Mouse (Mus musculus): ENCODE results near the gene Gm21411. TPM values are rescaled to one million over a fixed set of nuclear protein-coding genes. Genes with fewer than 3 reads are reported as not detected.
"Not testable (repeated sequence)": the region's sequence is repeated elsewhere in the genome, so short reads cannot be mapped to it uniquely, and the experiment has no call there.

The Gm21411 gene
- polyA plus RNA-seq (2014; fragmentation: Nextera tagmentation; extraction: Ambion mirVana), result not detected in 2 replicates

GRCm38 (mm10) chr4:146909386-146910137 is at the start of gene Gm21411:
Gene Gm21411 (minus strand): TSS chr4:146909590.
- not testable (repeated sequence) for H3K4me3 ChIP-seq (ENCODE audit: low read depth, low read length); H3K4me2 ChIP-seq (ENCODE audit: low read depth, low read length); H3K9ac ChIP-seq (ENCODE audit: low read depth, low read length); ATAC-seq (ENCODE audit: low read depth); H3K4me1 ChIP-seq (ENCODE audit: control insufficient read depth, insufficient read depth, low read length); H3K27me3 ChIP-seq (replicated peaks; ENCODE audit: control insufficient read depth, insufficient read depth, low read length); DNase-seq (ENCODE audit: low spot score); H3K36me3 ChIP-seq (ENCODE audit: control insufficient read depth, insufficient read depth, low read length); H3K27ac ChIP-seq (replicated peaks; ENCODE audit: low read depth, low read length)
- peaks cover 20% of the 10 kb centered on the region for H3K9me3 ChIP-seq (ENCODE audit: control insufficient read depth, low read length)
- 82% methylated on average over 8 of the region's 9 CpGs for WGBS

- not testable (repeated sequence) for ATAC-seq (ENCODE audit: low read depth); H3K4me1 ChIP-seq (ENCODE audit: control insufficient read depth, insufficient read depth, low read length); H3K27ac ChIP-seq (replicated peaks; ENCODE audit: low read depth, low read length); H3K27me3 ChIP-seq (replicated peaks; ENCODE audit: control insufficient read depth, insufficient read depth, low read length); H3K36me3 ChIP-seq (ENCODE audit: control insufficient read depth, insufficient read depth, low read length); H3K4me3 ChIP-seq (ENCODE audit: low read depth, low read length); DNase-seq (ENCODE audit: low spot score); H3K4me2 ChIP-seq (ENCODE audit: low read depth, low read length); H3K9ac ChIP-seq (ENCODE audit: low read depth, low read length)
- WGBS, result 72% methylated on average over 30 of the region's 32 CpGs
- H3K9me3 ChIP-seq (ENCODE audit: control insufficient read depth, low read length), result peaks cover 10% of the 10 kb centered on the region; the same call in 1 of the 2 replicates
Observed at GRCm38 (mm10) chr4:146941691-146942090, 32.3 kb upstream of the Gm21411 start.

- ATAC-seq (ENCODE audit: low read depth), result 0 out of 2 replicates have a peak, but pooled peaks have one; percentile 44
- no peaks in the 10 kb centered on the region for H3K36me3 ChIP-seq (ENCODE audit: control insufficient read depth, insufficient read depth, low read length)
- no peak overlapping the region for H3K27ac ChIP-seq (replicated peaks; ENCODE audit: low read depth, low read length)
- H3K4me1 ChIP-seq (ENCODE audit: control insufficient read depth, insufficient read depth, low read length), result no peaks in the 10 kb centered on the region
- H3K4me3 ChIP-seq (ENCODE audit: low read depth, low read length), result peak overlapping the region; percentile 27
- H3K27me3 ChIP-seq (replicated peaks; ENCODE audit: control insufficient read depth, insufficient read depth, low read length), result peaks cover 8% of the 10 kb centered on the region
- H3K9ac ChIP-seq (ENCODE audit: low read depth, low read length), result no peak overlapping the region
- WGBS, result 11% methylated on average over 64 of the region's 77 CpGs
- peaks cover 31% of the 10 kb centered on the region for H3K9me3 ChIP-seq (ENCODE audit: control insufficient read depth, low read length)
- no peak for DNase-seq (ENCODE audit: low spot score)
- H3K4me2 ChIP-seq (ENCODE audit: low read depth, low read length), result peak overlapping the region; percentile 44
Observed at GRCm38 (mm10) chr4:146932311-146933082, 23.1 kb upstream of the Gm21411 start.

DNA sequence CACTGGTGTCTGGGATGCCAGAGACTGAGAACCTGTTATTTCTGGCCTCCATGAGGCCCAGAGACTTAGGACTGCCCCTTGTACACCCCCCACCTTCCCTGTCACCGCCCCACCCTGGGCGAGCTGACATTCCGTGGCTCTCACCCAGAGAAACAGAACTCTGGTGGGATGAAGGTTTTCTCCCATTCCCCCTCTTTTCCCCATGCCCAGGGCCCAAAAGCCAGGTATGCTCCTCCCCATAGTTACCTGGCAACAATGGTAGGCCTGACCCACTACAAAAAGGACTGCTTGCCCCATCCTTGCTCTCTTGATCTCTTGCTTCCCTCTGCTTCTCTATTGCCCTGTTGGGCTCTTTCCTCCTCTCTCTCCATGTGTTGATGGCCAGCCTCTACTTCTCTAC is 5.8 kb upstream of the Gm21411 start:
- no peaks in the 10 kb centered on the region for H3K27me3 ChIP-seq (replicated peaks; ENCODE audit: control insufficient read depth, insufficient read depth, low read length)
- H3K36me3 ChIP-seq (ENCODE audit: control insufficient read depth, insufficient read depth, low read length), result no peaks in the 10 kb centered on the region
- no peak for ATAC-seq (ENCODE audit: low read depth)
- no peaks in the 10 kb centered on the region for H3K4me1 ChIP-seq (ENCODE audit: control insufficient read depth, insufficient read depth, low read length)
- H3K4me2 ChIP-seq (ENCODE audit: low read depth, low read length), result no peak overlapping the region
- H3K9ac ChIP-seq (ENCODE audit: low read depth, low read length), result no peak overlapping the region
- peaks cover 32% of the 10 kb centered on the region for H3K9me3 ChIP-seq (ENCODE audit: control insufficient read depth, low read length)
- no peak overlapping the region for H3K27ac ChIP-seq (replicated peaks; ENCODE audit: low read depth, low read length)
- no peak overlapping the region for H3K4me3 ChIP-seq (ENCODE audit: low read depth, low read length)
- no peak for DNase-seq (ENCODE audit: low spot score)
- 100% methylated on average over 3 of the region's 3 CpGs for WGBS

- H3K27me3 ChIP-seq (replicated peaks; ENCODE audit: control insufficient read depth, insufficient read depth, low read length); H3K4me1 ChIP-seq (ENCODE audit: control insufficient read depth, insufficient read depth, low read length); H3K9ac ChIP-seq (ENCODE audit: low read depth, low read length); H3K4me3 ChIP-seq (ENCODE audit: low read depth, low read length); H3K4me2 ChIP-seq (ENCODE audit: low read depth, low read length); H3K27ac ChIP-seq (replicated peaks; ENCODE audit: low read depth, low read length); ATAC-seq (ENCODE audit: low read depth); H3K36me3 ChIP-seq (ENCODE audit: control insufficient read depth, insufficient read depth, low read length); DNase-seq (ENCODE audit: low spot score): not testable (repeated sequence)
- peaks cover 20% of the 10 kb centered on the region for H3K9me3 ChIP-seq (ENCODE audit: control insufficient read depth, low read length)
- 96% methylated on average over 1 of the region's 1 CpGs for WGBS
Observed at GRCm38 (mm10) chr4:146908131-146908530, 1.3 kb downstream of the Gm21411 start.

- not testable (repeated sequence) for H3K9ac ChIP-seq (ENCODE audit: low read depth, low read length); ATAC-seq (ENCODE audit: low read depth); H3K4me1 ChIP-seq (ENCODE audit: control insufficient read depth, insufficient read depth, low read length); H3K27ac ChIP-seq (replicated peaks; ENCODE audit: low read depth, low read length); H3K4me3 ChIP-seq (ENCODE audit: low read depth, low read length); H3K9me3 ChIP-seq (ENCODE audit: control insufficient read depth, low read length); H3K36me3 ChIP-seq (ENCODE audit: control insufficient read depth, insufficient read depth, low read length); H3K4me2 ChIP-seq (ENCODE audit: low read depth, low read length); DNase-seq (ENCODE audit: low spot score); H3K27me3 ChIP-seq (replicated peaks; ENCODE audit: control insufficient read depth, insufficient read depth, low read length)
- 83% methylated on average over 2 of the region's 2 CpGs for WGBS
Observed at GRCm38 (mm10) chr4:146904782-146905181, 4.6 kb downstream of the Gm21411 start.

DNA sequence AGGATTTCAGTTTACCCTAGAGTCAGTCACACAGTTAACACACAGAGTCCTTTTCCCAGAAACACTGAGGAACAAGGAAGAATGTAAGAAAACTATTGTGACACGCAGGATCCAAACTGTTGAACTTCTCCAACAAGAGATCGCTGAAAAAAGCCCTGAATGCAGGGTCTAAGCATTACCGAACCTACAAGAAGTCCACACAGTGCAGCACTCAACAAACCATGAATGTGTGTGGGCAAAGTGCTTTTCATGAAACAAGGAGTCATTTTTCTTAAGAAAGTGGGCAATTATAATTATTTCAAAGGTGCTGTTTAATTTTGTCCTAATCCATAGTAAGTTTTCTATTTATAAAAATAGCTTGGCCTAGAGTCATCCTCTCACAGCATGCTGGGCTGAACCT is 6.3 kb downstream of the Gm21411 start:
- not testable (repeated sequence) for H3K4me1 ChIP-seq (ENCODE audit: control insufficient read depth, insufficient read depth, low read length); DNase-seq (ENCODE audit: low spot score); ATAC-seq (ENCODE audit: low read depth)

More for the DNA sequence above, 6.3 kb downstream of the Gm21411 start:
- H3K27ac ChIP-seq (replicated peaks; ENCODE audit: low read depth, low read length); H3K4me3 ChIP-seq (ENCODE audit: low read depth, low read length); H3K36me3 ChIP-seq (ENCODE audit: control insufficient read depth, insufficient read depth, low read length); H3K27me3 ChIP-seq (replicated peaks; ENCODE audit: control insufficient read depth, insufficient read depth, low read length); H3K9me3 ChIP-seq (ENCODE audit: control insufficient read depth, low read length); H3K9ac ChIP-seq (ENCODE audit: low read depth, low read length); H3K4me2 ChIP-seq (ENCODE audit: low read depth, low read length): not testable (repeated sequence)
- 61% methylated on average over 3 of the region's 3 CpGs for WGBS
